Mouse (Mus musculus) mouse embryonic stem cell (cell line): ENCODE measurements at regions not wholly inside any gene's neighbourhood (a gene's known extent, or its start where the extent isn't known, plus 50 kb on each side); places are given as distances from the start of the nearest gene placed in this dataset.

ENCODE experiments used
- in situ Hi-C, 2 experiments: fragments of 300-500 bp; cut with MboI; formaldehyde crosslinking; loops; 1 replicate in 1 of 2; 3 replicates in 1 of 2; pipeline ENCODE4 v1.14.3; 2019 to 2020; ENCODE audit warnings: low sequenced_read_pairs in 2 of 2, low pct_unique_long_range_greater_than_20kb in 1 of 2, mixed read lengths in 1 of 2; ENCODE audit not compliant: unreplicated experiment in 1 of 2

DNA sequence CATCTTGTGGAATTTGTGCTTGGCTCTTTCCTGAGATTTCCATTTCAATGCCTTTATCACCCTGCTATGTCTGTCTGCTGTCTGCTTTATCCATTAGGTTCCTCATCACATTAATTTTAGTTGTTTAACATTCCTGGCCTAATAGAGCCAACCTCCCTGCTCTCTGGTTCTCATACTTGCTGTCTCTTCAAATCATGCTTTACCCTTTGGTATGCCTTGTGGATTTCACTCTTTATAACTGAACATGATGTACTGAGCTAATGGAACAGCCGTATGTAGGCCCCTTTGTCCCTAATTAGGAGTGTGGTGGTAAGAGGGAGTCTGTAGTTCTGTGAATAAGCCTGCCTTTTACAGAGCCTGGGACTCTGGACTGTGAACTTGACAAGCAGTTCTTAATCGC is 86.2 kb upstream of the Slc38a4 start:
- in situ Hi-C loops, result loop anchor here in 1 of 2 experiments (25.0 kb wide), 1 partner anchor 605 kb away; no protein-coding TSS in a partner anchor

DNA sequence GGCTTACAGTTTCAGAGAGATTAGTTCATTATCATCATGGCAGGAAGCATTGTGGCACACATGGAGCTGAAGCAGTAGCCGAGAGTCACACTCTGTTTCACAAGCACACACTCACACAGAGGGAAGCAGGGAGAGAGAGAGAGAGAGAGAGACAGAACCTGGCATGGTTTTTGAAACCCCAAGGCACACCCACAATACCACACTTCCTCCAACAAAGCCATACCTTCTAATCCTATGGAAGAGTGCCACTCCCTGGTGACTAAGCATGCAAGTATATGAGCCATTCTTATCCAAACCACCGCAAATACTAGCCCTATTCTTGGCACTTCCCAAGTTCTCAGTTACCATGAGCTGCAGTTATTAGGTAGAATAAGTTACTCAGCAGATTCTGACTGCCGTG is 82.5 kb upstream of the Slc38a4 start:
- in situ Hi-C loops, result loop anchor here (10.0 to 25.0 kb wide), 2 partner anchors 173 to 601 kb away; no protein-coding TSS in a partner anchor

DNA sequence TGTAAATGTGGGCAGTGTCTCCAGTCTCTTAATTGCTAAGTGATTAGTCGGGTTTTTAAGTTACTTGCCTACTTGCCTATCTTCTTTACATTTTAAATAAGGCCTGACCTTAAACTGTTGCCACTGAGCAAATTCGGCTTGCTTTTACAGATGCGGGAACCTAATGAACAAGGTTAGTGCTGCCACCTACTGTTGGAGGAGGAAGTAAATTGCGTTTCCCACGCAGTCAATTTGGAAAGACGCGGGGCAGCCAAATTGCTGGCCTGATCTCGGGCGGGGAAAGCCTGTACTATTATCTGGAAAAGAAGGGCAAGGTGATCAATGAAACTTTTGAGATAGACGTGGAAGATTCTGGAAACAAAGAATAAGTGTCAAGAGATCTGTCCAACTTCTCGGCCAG is 79.5 kb upstream of the Slc38a4 start:
- in situ Hi-C loops, result loop anchor here (10.0 to 25.0 kb wide), 2 partner anchors 170 to 598 kb away; no protein-coding TSS in a partner anchor

DNA sequence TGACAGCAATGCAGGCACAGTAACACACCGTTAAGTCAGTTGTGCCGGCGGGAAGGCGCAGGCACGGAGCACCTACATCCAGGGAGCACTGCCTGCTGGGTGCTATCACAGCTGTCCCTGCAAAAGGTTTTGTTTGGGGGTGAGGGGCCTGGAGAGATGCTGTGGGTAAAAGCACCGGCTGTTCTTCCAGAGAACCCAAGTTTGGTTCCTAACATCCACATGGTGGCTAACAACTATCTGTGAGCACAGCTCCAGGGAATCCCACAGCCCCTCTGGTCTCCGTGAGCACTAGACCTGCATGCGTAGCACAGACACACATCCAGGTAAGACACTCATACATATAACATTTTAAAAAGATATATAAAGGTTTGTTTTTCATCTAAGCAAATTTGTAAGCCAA is 72.0 kb upstream of the Slc38a4 start:
- in situ Hi-C loops, result loop anchor here in 1 of 2 experiments (5.0 to 25.0 kb wide), 2 partner anchors 160 to 590 kb away; no protein-coding TSS in a partner anchor

DNA sequence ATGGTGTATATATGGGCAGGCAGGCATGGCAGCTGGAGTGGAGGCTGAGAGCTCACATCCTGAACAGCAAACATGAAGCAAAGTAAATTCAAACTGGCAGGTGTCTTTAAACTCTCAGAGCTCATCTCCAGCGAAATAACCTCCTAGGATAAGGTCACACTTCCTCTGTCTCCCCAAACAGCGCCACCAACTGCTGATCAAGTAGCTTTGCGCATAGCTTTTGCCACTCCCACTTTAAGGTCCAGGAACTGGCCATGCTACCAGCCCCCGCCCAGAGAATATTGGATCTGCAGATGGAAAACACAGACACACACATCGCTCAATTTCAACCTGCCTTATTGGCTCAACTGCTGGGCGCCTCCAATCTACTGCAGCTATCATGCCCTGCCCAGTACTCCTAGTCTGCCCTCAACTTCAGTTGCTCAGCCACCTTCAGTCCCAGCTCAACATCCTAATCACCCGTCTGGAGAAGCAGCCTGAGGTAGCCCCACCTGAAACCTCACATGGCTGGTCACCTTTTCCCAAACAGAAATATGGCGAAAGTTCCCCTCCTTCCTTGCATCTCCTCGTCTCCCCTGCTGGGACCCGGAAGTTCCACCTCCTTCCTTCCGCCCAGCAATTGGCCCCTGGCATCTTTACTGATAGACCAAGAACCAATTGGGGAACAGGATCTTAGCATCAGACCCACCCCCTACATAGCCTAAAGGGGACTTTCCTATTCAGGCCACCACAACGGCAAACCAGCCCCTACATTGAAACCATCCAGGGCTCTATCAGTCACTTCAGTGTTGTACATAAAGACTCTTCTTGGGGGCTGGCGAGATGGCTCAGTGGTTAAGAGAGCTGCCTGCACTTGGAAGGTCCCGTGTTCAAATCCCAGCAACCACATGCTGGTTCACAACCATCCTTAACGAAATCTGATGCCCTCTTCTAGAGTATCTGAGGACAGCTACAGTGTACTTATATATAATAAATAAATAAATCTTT is 70.4 kb upstream of the Slc38a4 start:
- in situ Hi-C loops, result loop anchor here in 1 of 2 experiments (5.0 to 25.0 kb wide), 2 partner anchors 159 to 589 kb away; no protein-coding TSS in a partner anchor

DNA sequence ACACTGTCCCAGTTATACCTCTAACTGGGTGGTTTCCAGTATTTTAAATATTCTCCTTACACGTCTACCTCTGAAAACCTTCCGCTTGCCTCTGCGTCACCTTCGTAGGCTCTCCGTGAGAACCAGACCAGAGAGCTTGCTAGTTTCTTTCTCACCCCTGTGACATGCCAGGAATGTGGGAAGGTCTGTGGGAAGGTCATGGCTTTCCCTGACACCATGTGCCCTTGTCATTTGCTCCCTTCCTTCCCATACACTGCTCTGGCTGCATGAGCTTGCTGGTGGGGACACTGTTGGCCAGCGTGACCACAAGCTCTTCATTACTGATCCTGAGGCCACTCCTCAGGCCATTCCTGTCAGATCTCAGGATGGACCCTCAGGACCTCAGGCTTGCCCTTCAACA is 66.5 kb upstream of the Slc38a4 start:
- in situ Hi-C loops, result no loop called here

DNA sequence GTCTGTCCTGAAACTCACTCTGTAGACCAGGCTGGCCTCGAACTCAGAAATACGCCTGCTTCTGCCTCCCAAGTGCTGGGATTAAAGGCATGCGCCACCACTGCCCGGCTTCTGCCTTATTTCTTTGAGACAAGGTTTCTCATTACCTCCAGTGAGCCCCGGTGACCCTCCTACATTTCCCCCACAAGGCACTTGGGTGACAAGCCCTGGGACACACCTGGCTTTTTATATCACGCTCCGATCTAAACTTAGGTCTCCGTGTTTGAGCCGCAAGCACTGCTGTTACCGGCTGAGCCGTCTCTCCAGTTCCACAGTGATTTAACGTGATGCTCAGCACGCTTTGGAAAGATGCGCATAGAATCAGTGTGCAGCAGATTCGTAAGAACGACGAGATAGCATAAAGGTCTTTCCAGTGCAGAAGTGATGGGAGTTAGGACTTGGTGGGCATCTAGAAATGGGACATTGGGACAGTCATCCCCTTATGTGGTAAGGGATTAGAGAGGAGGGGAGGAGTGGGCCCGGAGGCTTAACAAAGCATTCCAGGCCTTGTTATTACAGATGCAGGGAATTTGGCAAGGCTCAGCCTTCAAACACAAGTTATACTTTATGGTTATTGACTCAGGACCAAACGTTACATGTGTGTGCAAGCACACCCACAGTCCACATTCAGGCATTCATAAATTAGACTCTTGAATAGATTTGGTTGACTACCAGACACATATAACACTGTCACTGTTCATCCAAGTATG is 56.9 kb upstream of the Slc38a4 start:
- in situ Hi-C loops, result no loop called here

DNA sequence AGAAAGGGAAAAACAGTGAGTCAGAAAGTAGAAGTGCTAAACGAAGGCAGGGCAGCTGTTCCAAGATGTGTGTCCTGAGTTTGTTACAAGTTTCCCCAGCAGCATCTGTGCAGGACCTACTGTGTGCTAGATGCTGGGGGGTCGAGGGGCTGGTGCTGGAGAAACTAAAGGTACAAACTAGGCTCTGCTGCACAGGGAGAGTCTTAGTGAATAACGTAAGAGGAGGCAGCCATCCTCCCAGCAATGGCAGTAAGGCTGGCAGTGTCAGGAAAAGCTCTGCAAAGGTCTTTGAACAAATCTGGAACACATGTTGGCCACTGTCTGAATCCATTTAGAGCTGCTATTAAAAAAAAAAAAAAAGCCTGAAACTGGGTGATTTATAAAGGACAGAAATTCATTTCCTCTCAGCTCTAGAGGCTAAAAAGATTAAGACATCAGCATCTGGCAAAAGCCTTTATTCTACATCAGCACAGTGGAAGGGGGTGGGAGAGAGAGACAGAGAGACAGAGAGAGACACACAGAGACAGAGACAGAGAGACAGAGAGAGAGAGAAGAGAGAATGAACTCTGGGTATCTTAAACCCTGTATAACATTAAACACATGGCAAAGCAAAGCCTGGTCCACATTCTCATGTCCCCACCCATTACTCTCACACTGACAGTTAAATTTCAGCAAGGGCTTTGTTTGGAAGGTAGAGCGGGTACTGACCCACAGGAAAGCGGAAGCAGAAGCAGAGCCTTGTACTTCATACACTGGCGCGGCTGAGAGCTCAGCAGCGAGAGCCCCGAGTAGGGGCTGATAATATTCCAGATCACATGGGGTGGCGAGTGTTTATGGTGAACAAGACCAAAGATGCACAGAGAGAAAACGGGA is 55.8 kb upstream of the Slc38a4 start:
- in situ Hi-C loops, result no loop called here

DNA sequence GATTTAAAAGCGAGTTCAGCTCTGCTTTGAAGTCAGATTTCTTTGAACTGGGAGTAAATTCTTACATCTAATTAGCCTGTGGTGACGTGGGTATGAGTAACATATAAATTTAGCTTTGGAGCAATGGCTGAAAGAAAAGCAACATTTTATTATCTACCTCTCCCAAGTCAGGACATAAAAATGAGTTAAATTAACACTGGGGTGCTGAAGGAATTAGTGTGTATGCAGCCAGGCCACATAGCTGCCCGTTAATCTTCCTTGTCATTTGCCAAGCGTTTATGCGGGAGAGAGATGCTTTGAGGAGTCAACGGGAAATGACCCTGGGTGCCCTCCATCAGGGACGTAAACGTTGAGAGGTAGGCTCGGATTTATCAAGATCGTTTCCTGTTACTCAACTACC is 52.0 kb upstream of the Slc38a4 start:
- in situ Hi-C loops, result no loop called here

DNA sequence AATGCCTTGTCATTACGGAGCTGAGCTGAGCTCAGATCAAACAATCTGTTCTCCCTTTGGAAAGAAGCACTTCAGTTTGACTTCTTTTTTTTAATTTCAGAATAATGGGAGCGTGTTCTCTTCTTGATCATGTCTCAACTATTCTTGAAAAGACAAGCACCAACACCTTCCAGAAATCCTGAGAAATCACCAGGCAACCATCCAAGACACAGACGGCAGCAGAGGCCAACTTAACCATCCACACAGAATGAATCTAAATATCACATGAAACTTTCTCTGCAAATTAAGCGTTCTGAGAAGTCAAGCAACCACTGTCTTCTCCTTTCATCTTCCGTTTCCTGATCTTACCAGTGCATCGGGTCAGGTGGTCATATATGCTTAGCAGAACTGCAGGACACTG is 50.8 kb upstream of the Slc38a4 start:
- in situ Hi-C loops, result no loop called here
